Mouse (Mus musculus) testis, adult 2 months (tissue): Measurements from ENCODE around the gene Arl6ip5.

Experiments used
- CTCF ChIP-seq: fragments of 200-500 bp; IDR thresholded peaks from 2 replicates; pipeline ENCODE4 v1.5.1; 2012; ENCODE audit warnings: low read depth, mild to moderate bottlenecking, inconsistent platforms, low read length, moderate library complexity; ENCODE audit not compliant: control insufficient read depth, insufficient read depth, insufficient replicate concordance
- POLR2A ChIP-seq: fragments of 200-500 bp; IDR thresholded peaks from 2 replicates; pipeline ENCODE4 v1.6.1; 2012; ENCODE audit warnings: low read depth, mild to moderate bottlenecking, inconsistent platforms, low read length, moderate library complexity; ENCODE audit not compliant: control insufficient read depth

- no peak for TF ChIP-seq POLR2A
- TF ChIP-seq CTCF = no peak
These were observed 8.0 kb upstream of the Arl6ip5 start for GRCm38 (mm10) chr6:97202477-97202876.
